Mouse (Mus musculus) thymus, adult 2 months (tissue): Measurements from ENCODE around the gene Fgfr2.

Experiments used
- CTCF ChIP-seq: fragments of 200-500 bp; IDR thresholded peaks from 2 replicates; pipeline ENCODE4 v1.5.1; 2012; ENCODE audit warnings: mild to moderate bottlenecking, control low read depth, low read length, moderate library complexity, borderline replicate concordance; ENCODE audit not compliant: control insufficient read depth, poor library complexity, insufficient read depth; ENCODE audit errors: extremely low read depth
- POLR2A ChIP-seq: fragments of 200-500 bp; IDR thresholded peaks from 2 replicates; pipeline ENCODE4 v1.6.1; 2012; ENCODE audit warnings: mild to moderate bottlenecking, low read length, control low read depth, moderate library complexity; ENCODE audit not compliant: control insufficient read depth, poor library complexity, insufficient read depth; ENCODE audit errors: extremely low read depth

DNA sequence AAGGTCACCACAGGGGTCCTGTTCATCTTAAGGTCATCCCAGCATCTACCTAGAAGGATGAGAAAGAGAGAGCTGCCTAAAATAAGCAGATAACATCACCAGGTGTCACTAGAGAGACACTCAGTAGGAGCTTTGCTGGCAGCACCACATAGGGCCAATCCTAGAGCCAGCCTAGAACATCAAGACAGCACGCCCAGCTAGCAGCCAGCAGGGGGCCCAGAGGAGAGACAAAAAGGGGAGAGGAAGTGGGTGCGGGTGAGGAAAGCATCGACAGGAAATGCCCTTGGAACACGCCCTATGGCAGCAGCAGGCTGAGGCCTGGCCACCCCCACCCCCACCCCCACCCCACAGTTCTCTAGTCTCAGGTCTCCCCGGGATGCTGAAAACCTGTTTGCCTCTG is 388.0 kb downstream of the Fgfr2 start:
- TF ChIP-seq POLR2A (no peak), CTCF (peak; percentile 94)
